Mouse (Mus musculus): ENCODE results near the gene Mst1. TPM values are rescaled to one million over a fixed set of nuclear protein-coding genes. Genes with fewer than 3 reads are reported as not detected.

Mst1 gene
- polyA plus RNA-seq, 1 experiment from 2014 or later: 0.11 TPM

DNA sequence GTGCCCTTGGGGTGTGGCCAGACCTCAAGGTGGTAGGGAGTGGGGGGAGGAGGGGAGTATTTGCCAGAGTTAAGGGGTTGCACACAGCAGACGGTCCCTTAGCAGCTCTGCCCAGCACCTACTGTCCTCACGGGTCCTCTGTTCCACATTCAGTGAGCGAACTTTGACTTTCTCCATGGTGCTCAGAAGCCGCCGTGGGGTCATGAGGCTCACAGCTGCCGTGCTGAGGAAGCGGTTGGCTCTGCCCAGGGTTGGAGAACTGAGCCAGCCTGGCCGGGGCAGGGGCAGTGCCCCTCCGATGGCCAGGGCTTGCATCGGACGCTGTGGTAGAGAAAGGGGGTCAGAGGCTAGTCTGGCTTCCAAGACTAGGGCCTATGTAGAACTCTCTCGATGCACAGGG, 16.9 kb upstream of the Mst1 start:
- Histone ChIP-seq H3K27ac (no peak overlapping the region), H3K4me2 (replicated peaks) (no peak overlapping the region), H3K36me3 (peaks cover 70% of the 10 kb centered on the region), H3K27me3 (no peaks in the 10 kb centered on the region), H3K9ac (replicated peaks) (no peak overlapping the region), H3K9me3 (no peaks in the 10 kb centered on the region), H3K4me1 (replicated peaks) (0 out of 2 replicates have a peak, but pooled peaks cover 4% of the 10 kb centered on the region), H3K4me3 (replicated peaks) (no peak overlapping the region)
- WGBS: 89% methylated on average over 12 of the region's 12 CpGs
- no peak for ATAC-seq

DNA sequence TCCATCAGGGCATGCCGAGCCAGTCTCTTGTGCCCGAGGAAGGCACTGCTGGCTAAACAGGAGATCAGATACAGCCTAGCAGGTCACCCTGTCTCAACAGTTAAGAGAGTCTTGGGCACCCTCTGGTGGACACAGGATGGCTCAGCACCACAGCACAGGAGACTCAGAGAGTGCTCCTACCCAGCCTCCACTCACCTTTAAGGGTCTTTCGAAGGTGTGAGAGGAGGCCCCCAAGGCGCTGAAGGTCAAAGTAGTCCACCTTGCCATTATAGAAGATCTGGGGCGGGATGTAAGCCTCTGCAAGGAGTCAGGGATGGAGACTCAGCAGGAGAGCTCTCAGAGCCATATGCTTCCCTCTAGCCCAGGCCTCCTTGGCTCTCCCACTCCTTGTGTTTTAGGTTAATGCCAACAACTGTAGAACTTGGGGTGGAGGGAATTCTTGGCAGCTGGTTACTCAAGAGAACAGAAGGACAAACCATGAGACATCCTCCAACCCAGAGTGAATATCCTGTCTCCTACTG, 14.7 kb upstream of the Mst1 start:
- H3K4me3 ChIP-seq (replicated peaks): no peak overlapping the region
- 0 out of 2 replicates have a peak, but pooled peaks cover 4% of the 10 kb centered on the region for H3K4me1 ChIP-seq (replicated peaks)
- H3K27ac ChIP-seq: no peak overlapping the region
- WGBS: 53% methylated on average over 5 of the region's 5 CpGs
- no peak overlapping the region for H3K9ac ChIP-seq (replicated peaks)
- H3K4me2 ChIP-seq (replicated peaks): no peak overlapping the region
- H3K9me3 ChIP-seq: no peaks in the 10 kb centered on the region
- ATAC-seq: 0 out of 2 replicates have a peak, but pooled peaks have one; percentile 44
- H3K27me3 ChIP-seq: no peaks in the 10 kb centered on the region
- H3K36me3 ChIP-seq: peaks cover 68% of the 10 kb centered on the region

DNA sequence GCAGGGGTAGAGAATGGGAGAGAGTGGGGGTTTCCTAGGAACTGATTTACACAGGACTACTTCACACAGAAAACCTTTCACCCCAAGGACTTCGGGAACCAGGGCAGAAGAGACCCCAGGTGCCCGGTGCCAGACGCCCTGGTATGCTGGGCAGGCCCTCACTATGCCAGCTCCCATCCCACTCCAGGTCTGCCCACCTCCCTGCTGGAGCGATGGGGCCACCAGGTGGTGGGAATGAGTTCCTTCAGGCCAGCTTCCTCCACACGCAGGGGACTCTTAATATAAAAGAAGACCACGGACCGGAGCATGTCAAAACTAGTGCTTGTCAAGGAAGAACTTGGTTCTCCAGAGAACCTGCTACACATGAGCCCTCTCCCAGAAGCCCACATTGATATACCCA, 13.0 kb upstream of the Mst1 start:
- Histone ChIP-seq H3K4me3 (replicated peaks) (no peak overlapping the region), H3K36me3 (peaks cover 67% of the 10 kb centered on the region), H3K27ac (no peak overlapping the region), H3K9ac (replicated peaks) (no peak overlapping the region), H3K9me3 (no peaks in the 10 kb centered on the region), H3K27me3 (no peaks in the 10 kb centered on the region), H3K4me1 (replicated peaks) (0 out of 2 replicates have a peak, but pooled peaks cover 2% of the 10 kb centered on the region), H3K4me2 (replicated peaks) (no peak overlapping the region)
- no peak for ATAC-seq
- WGBS: 85% methylated on average over 7 of the region's 7 CpGs

DNA sequence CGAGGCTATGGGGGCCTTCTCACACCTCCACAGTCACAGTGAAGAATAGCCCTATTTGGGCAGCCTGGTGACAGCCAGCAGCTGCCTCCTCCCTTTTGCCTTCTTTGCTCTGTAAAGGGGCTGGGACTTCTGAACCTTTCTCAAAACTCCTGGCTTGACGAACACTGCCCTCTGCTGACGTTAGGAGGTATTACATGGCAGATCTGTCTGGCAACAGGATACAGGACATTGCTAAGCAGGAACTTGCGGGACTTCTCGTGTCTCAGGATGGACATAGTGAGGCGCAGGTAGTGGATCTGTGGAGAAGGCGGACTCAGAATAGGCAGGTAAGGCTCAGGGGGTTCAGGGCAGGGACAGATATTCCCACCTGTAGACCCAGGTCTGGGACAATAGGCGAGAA, 12.3 kb upstream of the Mst1 start:
- peak; percentile 59 for ATAC-seq
- Histone ChIP-seq H3K9me3 (no peaks in the 10 kb centered on the region), H3K27me3 (no peaks in the 10 kb centered on the region), H3K4me3 (replicated peaks) (no peak overlapping the region), H3K36me3 (peaks cover 60% of the 10 kb centered on the region), H3K27ac (no peak overlapping the region), H3K4me2 (replicated peaks) (no peak overlapping the region), H3K4me1 (replicated peaks) (0 out of 2 replicates have a peak, but pooled peaks cover 2% of the 10 kb centered on the region), H3K9ac (replicated peaks) (no peak overlapping the region)
- WGBS: 22% methylated on average over 8 of the region's 8 CpGs

DNA sequence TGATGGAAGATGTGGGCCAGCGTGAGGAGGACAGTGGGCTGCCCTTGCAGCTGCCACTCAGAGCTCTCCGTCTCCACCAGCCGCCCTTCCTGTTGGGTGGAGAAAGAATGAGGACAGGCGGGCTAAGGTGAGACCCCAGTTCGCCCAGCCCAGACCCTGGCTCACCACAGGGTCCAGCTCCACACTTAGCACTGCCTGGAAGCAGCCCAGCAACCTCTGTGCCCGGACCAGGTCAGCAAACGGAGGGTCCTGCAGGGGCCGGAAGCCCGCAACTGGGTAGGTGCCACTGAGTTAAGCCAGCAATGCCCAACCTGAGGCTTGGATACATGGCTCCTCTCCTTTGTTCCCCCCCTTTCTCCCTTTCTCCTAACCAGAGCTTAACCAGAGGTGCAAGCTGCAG, 11.2 kb upstream of the Mst1 start:
- Histone ChIP-seq H3K27me3 (no peaks in the 10 kb centered on the region), H3K9me3 (no peaks in the 10 kb centered on the region), H3K4me2 (replicated peaks) (no peak overlapping the region), H3K27ac (no peak overlapping the region), H3K4me3 (replicated peaks) (no peak overlapping the region), H3K9ac (replicated peaks) (no peak overlapping the region), H3K4me1 (replicated peaks) (peaks cover 8% of the 10 kb centered on the region; the same call in 1 of the 2 replicates), H3K36me3 (peaks cover 49% of the 10 kb centered on the region)
- WGBS: 88% methylated on average over 9 of the region's 9 CpGs
- no peak for ATAC-seq

DNA sequence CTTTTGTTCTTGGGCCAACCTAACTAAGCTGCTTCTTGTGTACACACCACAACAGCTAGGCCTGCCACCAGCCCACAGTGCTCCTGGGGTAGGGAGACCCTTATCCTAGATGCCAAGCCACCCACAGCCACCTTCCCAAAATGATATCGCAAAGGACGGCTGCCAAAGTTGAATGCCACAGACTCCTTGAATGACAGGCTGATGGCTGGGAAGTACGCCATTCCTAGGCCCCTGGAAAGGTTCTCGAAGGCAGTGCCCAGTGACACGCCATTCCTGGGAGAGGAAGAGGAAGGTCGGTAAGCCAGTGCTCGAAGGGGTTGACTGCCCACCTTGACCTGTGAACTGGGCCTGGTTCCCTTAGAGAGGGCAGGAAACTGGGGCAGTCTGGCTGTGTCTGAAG, 10.7 kb upstream of the Mst1 start:
- H3K36me3 ChIP-seq: peaks cover 44% of the 10 kb centered on the region
- no peak for ATAC-seq
- peaks cover 8% of the 10 kb centered on the region; the same call in 1 of the 2 replicates for H3K4me1 ChIP-seq (replicated peaks)
- no peak overlapping the region for H3K4me2 ChIP-seq (replicated peaks)
- 88% methylated on average over 7 of the region's 7 CpGs for WGBS
- H3K9me3 ChIP-seq: no peaks in the 10 kb centered on the region
- H3K27ac ChIP-seq: no peak overlapping the region
- no peak overlapping the region for H3K4me3 ChIP-seq (replicated peaks)
- H3K27me3 ChIP-seq: no peaks in the 10 kb centered on the region
- no peak overlapping the region for H3K9ac ChIP-seq (replicated peaks)

DNA sequence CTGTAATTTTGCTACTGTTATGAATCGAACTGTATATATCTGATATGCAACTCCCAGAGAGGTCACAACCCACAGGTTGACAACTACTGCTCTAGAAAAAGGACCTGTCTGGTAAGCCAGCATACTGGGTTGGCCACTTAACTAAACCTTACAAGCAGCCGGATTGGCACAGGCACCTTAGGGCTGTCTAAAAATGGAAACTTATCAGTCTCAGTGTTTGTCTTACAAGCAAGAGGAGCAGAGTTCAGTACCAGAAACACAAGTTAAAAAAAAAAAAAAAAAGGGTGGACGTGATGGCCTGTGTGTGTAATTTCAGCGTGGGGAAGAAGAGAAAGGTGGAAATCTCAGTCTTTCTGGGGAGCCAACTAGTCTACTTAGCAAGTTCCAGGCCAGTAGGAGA, 8.4 kb upstream of the Mst1 start:
- H3K27ac ChIP-seq: no peak overlapping the region
- H3K4me1 ChIP-seq (replicated peaks): peaks cover 8% of the 10 kb centered on the region; the same call in 1 of the 2 replicates
- 90% methylated on average over 4 of the region's 4 CpGs for WGBS
- no peak overlapping the region for H3K4me3 ChIP-seq (replicated peaks)
- no peaks in the 10 kb centered on the region for H3K27me3 ChIP-seq
- no peak overlapping the region for H3K4me2 ChIP-seq (replicated peaks)
- no peaks in the 10 kb centered on the region for H3K9me3 ChIP-seq
- ATAC-seq: no peak
- H3K9ac ChIP-seq (replicated peaks): no peak overlapping the region
- peaks cover 28% of the 10 kb centered on the region for H3K36me3 ChIP-seq

DNA sequence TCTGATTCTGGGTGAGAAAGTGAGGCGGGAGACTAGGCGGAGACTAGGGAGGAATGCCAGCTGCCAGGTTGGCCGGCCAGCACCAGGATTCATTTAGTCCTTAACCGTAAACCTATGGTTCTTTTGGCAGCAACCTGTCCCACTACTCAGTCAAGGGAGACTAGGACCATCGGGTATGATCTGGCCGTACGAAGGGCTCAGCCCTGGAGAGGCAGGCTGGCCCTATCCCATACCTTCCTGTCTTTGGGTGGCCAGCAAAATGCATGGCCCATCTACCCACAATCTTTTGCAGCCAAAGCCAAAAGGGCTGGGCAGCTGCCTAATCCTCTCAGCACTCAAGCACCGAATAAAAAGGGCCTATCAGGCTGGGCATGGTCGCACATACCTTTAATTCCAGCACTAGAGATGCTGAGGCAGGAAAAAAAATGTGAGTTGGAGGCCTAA, 7.7 kb upstream of the Mst1 start:
- H3K36me3 ChIP-seq: peaks cover 27% of the 10 kb centered on the region
- H3K27me3 ChIP-seq: no peaks in the 10 kb centered on the region
- no peak overlapping the region for H3K27ac ChIP-seq
- no peak for ATAC-seq
- H3K9ac ChIP-seq (replicated peaks): 0 out of 2 replicates have a peak overlapping the region, but pooled peaks have one; percentile 14
- no peak overlapping the region for H3K4me3 ChIP-seq (replicated peaks)
- H3K4me2 ChIP-seq (replicated peaks): no peak overlapping the region
- H3K9me3 ChIP-seq: no peaks in the 10 kb centered on the region
- 62% methylated on average over 9 of the region's 9 CpGs for WGBS
- peaks cover 8% of the 10 kb centered on the region; the same call in 1 of the 2 replicates for H3K4me1 ChIP-seq (replicated peaks)

DNA sequence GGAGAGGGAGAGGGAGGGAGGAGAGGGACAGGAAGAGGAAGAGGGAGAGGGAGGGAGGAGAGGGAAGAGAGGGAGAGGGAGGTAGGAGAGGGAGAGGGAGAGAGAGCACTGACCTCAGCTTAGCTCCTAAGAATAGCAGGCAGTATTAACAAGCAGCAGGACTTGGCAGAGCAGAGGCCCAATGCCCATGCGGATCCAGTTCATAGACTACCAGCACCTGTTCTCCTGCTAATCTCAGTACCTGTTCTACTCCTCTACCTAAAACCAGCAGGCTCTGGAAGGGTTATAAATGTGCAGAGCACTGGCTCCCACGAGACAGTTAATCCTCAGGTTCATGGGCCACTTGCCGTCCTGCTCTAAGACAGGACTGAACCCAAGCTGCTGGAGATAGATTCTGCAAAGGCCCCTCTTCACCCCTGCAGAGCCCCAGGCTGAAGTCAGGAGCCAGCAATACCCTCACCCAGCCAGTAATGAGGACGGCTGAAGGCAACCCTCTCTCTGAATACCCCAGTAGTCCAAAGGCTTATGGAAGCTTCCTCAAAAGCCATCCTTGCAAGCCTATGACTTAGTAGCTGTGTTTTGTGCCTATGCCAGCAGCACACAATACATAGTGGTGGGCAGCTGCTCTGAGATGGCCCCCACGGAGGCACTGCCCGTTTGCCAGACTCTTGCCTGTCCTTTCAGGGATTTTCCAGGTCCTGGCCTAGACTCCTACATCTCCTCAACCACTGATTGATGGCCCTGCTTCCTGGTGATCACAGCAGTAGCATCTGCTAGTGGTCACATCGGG, 6.9 kb upstream of the Mst1 start:
- Histone ChIP-seq H3K27ac (no peak overlapping the region), H3K9ac (replicated peaks) (0 out of 2 replicates have a peak overlapping the region, but pooled peaks have one; percentile 0)
- 59% methylated on average over 7 of the region's 7 CpGs for WGBS

DNA sequence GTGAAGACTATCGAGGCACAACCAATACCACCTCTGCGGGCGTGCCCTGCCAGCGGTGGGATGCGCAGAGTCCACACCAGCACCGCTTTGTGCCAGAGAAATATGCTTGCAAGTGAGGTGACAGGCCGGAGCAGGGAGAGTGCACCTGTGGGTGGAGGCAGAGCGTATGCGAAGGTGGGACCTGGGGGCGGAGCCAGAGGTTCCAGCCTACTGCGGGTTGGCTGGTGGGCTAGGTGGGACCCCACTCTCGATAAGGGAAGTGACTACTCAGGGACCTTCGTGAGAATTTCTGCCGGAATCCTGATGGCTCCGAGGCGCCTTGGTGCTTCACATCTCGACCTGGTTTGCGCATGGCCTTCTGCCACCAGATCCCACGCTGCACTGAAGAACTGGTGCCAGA, 2.3 kb downstream of the Mst1 start:
- Histone ChIP-seq H3K4me1 (replicated peaks) (peaks cover 25% of the 10 kb centered on the region), H3K4me3 (replicated peaks) (0 out of 2 replicates have a peak overlapping the region, but pooled peaks have one; percentile 3), H3K27me3 (peaks cover 43% of the 10 kb centered on the region), H3K9ac (replicated peaks) (peak overlapping the region; percentile 14; the same call in 1 of the 2 replicates), H3K27ac (no peak overlapping the region), H3K36me3 (peaks cover 40% of the 10 kb centered on the region), H3K4me2 (replicated peaks) (0 out of 2 replicates have a peak overlapping the region, but pooled peaks have one; percentile 10), H3K9me3 (no peaks in the 10 kb centered on the region)
- no peak for ATAC-seq
- 9% methylated on average over 19 of the region's 19 CpGs for WGBS

More for the DNA sequence above, 6.9 kb upstream of the Mst1 start:
- peaks cover 27% of the 10 kb centered on the region for H3K36me3 ChIP-seq
- H3K4me2 ChIP-seq (replicated peaks): no peak overlapping the region
- ATAC-seq: no peak
- H3K27me3 ChIP-seq: no peaks in the 10 kb centered on the region
- peaks cover 13% of the 10 kb centered on the region for H3K4me1 ChIP-seq (replicated peaks)
- H3K9me3 ChIP-seq: no peaks in the 10 kb centered on the region
- no peak overlapping the region for H3K4me3 ChIP-seq (replicated peaks)

DNA sequence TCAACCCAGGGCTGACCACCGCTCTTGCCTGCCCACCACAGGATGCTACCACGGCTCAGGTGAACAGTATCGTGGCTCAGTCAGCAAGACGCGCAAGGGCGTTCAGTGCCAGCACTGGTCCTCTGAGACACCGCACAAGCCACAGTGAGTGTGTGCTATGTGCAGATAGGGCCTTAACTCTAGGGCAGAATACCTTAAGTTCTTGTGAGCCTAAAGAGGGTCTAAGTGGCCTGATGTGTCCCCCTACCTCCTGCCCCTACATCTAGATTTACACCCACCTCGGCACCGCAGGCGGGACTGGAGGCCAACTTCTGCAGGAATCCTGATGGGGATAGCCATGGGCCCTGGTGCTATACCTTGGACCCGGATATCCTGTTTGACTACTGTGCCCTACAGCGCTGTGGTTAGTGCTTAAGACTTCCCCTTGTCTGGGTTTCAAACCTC, 2.8 kb downstream of the Mst1 start, which contains the start of gene Rnf123:
Gene Rnf123, minus strand, starts transcription at position 359 of the 444 bp plus-strand sequence.
- peaks cover 21% of the 10 kb centered on the region for H3K4me1 ChIP-seq (replicated peaks)
- 0 out of 2 replicates have a peak within 1 kb of the TSS, but pooled peaks have one; percentile 3 for H3K4me3 ChIP-seq (replicated peaks)
- peaks cover 43% of the 10 kb centered on the region for H3K27me3 ChIP-seq
- H3K4me2 ChIP-seq (replicated peaks): 0 out of 2 replicates have a peak within 1 kb of the TSS, but pooled peaks have one; percentile 10
- no peak for ATAC-seq
- H3K9ac ChIP-seq (replicated peaks): peak within 1 kb of the TSS; percentile 14; the same call in 1 of the 2 replicates
- H3K36me3 ChIP-seq: peaks cover 45% of the 10 kb centered on the region
- WGBS: 32% methylated on average over 12 of the region's 12 CpGs
- H3K27ac ChIP-seq: no peak within 1 kb of the TSS
- no peaks in the 10 kb centered on the region for H3K9me3 ChIP-seq

DNA sequence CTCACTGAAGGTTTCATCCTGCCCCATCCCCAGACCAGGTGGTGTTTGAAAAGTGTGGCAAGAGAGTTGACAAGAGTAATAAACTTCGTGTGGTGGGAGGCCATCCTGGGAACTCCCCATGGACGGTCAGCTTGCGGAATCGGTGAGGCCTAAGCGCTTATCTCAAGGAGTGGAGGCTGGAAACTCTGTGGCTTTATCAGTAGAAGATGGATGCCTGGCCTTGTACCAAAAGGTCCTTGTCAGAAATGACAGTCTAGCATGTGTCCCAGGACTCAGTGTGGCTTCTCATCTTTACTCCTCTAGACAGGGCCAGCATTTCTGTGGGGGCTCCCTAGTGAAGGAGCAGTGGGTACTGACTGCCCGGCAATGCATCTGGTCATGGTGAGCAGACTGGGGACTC, 3.3 kb downstream of the Mst1 start:
- Histone ChIP-seq H3K27ac (no peak overlapping the region), H3K36me3 (peaks cover 50% of the 10 kb centered on the region), H3K4me1 (replicated peaks) (peaks cover 15% of the 10 kb centered on the region), H3K27me3 (peaks cover 43% of the 10 kb centered on the region), H3K9me3 (no peaks in the 10 kb centered on the region), H3K4me2 (replicated peaks) (no peak overlapping the region), H3K9ac (replicated peaks) (no peak overlapping the region), H3K4me3 (replicated peaks) (no peak overlapping the region)
- WGBS: 84% methylated on average over 6 of the region's 6 CpGs
- ATAC-seq: no peak

All from midbrain, embryonic 13.5 days (tissue).